Mouse (Mus musculus) erythroblast, embryonic 14.5 days (primary cell): ENCODE data around the gene Ube2r2. TPM values are rescaled to one million over a fixed set of nuclear protein-coding genes. Genes with fewer than 3 reads are reported as not detected.

Experiments used
- H3K27me3 ChIP-seq: 2 replicates; pipeline ENCODE4 v1.6.1; 2012; ENCODE audit warnings: inconsistent platforms; ENCODE audit not compliant: control insufficient read depth
- H3K36me3 ChIP-seq: 2 replicates; pipeline ENCODE4 v1.6.1; 2012; ENCODE audit warnings: mild to moderate bottlenecking, inconsistent platforms; ENCODE audit not compliant: control insufficient read depth
- H3K4me1 ChIP-seq: 2 replicates; pipeline ENCODE4 v1.6.1; 2012; ENCODE audit warnings: inconsistent platforms; ENCODE audit not compliant: control insufficient read depth
- H3K4me3 ChIP-seq: replicated peaks from 2 replicates; pipeline ENCODE3; 2012; ENCODE audit warnings: moderate library complexity, mild to moderate bottlenecking, inconsistent platforms
- H3K9me3 ChIP-seq: 2 replicates; pipeline ENCODE4 v1.6.1; 2012; ENCODE audit warnings: low read length, inconsistent platforms, mixed read lengths; ENCODE audit not compliant: control insufficient read depth
- GATA1 ChIP-seq: IDR thresholded peaks from 2 replicates; pipeline ENCODE4 v1.6.1; 2012; ENCODE audit warnings: low read length, inconsistent platforms, mixed read lengths
- TAL1 ChIP-seq: IDR thresholded peaks from 3 replicates; pipeline ENCODE4 v1.6.1; 2012; ENCODE audit warnings: low read length, inconsistent platforms, mixed read lengths
- polyA plus RNA-seq: library from polyadenylated mRNA; stranded (reverse); fragments of >175 nt; gene quantifications from 2 replicates; pipeline ENCODE4 v1.2.3, GENCODE M21; 2012

Gene Ube2r2
- polyA plus RNA-seq, 1 experiment = 15.9 TPM

GRCm38 (mm10) chr4:41161232-41161631, 25.7 kb downstream of the Ube2r2 start:
- Histone ChIP-seq H3K36me3 (peaks cover 48% of the 10 kb centered on the region), H3K4me3 (no peak overlapping the region), H3K4me1 (peaks cover 73% of the 10 kb centered on the region), H3K27me3 (no peaks in the 10 kb centered on the region), H3K9me3 (no peaks in the 10 kb centered on the region)
- TF ChIP-seq TAL1 = no peak
- TF ChIP-seq GATA1 = no peak

DNA sequence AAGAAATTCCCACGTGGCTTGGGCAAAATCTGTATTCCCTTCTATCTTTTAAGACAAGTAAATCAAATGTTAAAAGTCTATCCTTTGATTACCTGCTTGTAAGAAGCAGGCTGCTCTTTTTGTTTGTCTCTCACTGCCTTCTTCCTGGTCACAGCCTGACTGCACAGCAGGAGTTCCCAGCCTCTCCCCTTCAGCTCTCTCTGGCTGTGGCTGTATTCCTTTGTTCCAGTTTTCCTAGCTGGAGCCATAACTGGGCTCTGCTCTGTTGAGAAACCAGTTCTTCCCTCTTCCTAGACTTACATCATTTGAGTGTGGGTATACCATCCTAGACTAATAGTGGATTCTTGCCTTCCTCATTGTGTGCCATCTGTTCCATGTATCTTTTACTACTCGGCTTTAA, 29.4 kb downstream of the Ube2r2 start:
- H3K4me1 ChIP-seq = peaks cover 56% of the 10 kb centered on the region
- H3K9me3 ChIP-seq = no peaks in the 10 kb centered on the region
- H3K27me3 ChIP-seq = no peaks in the 10 kb centered on the region
- peaks cover 57% of the 10 kb centered on the region for H3K36me3 ChIP-seq
- no peak overlapping the region for H3K4me3 ChIP-seq
- no peak for TF ChIP-seq GATA1

DNA sequence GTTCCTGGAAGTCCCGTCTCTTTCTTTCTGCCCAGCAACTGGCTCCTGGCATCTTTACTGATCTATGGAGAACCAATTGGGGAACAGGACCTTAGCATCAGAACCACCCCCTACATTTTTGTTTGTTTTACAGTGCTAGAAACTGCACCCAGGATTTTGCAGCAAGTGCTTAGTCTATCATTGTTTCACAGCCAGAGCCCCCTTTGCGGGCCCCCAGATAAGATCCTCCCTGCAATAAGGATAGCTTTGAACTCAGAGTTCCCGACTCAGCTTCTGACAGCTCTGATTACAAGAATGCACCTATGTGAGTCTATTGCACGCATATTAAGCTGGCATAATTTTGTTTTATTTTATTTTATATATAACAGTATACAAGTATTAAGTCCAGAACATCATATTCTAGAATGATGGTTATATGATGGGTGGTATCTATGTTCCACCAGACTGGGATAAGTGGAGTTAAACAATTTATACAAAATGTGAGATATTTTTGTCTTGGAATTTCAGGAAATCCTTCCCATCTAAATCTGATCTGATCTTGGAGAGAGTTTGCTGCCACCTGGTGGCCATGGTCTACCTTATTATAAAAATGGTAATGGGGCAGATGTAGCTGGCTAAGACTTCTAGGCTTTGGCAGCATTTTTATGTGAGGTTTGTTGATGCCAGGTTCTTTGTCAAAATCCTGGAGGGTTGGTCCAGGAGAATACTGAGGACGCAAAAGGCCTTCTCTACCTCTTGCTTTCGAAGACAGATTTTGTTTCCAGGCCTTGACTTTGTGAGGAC, 30.3 kb downstream of the Ube2r2 start:
- Histone ChIP-seq H3K4me1 (peaks cover 47% of the 10 kb centered on the region), H3K9me3 (no peaks in the 10 kb centered on the region), H3K4me3 (no peak overlapping the region), H3K27me3 (no peaks in the 10 kb centered on the region), H3K36me3 (peaks cover 60% of the 10 kb centered on the region)
- TF ChIP-seq TAL1 = no peak
- no peak; the same call in 1 of the 2 replicates for TF ChIP-seq GATA1

- Histone ChIP-seq H3K36me3 (peaks cover 74% of the 10 kb centered on the region), H3K27me3 (no peaks in the 10 kb centered on the region), H3K4me3 (no peak overlapping the region), H3K9me3 (no peaks in the 10 kb centered on the region), H3K4me1 (peaks cover 13% of the 10 kb centered on the region)
- TF ChIP-seq GATA1 (no peak), TAL1 (no peak)
Observed at GRCm38 (mm10) chr4:41170970-41171369, 35.4 kb downstream of the Ube2r2 start.

DNA sequence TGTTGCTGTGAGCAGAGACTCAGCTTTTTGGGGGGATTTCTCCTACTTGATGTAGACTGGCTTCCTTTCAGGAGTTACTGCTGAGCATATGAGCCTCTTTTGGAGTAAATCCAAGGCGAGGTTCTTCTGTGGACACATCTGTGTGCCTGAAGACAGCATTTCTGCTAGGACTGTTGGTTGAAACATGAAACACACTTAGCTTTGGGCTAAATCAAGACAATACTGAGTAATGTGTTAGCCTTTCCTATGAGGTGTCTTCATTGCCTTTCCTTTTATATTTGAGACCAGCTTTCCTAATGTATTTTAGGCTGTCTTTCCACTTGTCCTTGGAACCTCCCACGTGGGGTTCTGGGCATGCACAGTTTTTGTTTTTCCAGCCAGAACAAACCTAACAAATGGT, 39.1 kb downstream of the Ube2r2 start:
- H3K27me3 ChIP-seq = no peaks in the 10 kb centered on the region
- H3K9me3 ChIP-seq = no peaks in the 10 kb centered on the region
- no peak overlapping the region for H3K4me3 ChIP-seq
- peaks cover 80% of the 10 kb centered on the region for H3K36me3 ChIP-seq
- TF ChIP-seq GATA1 (no peak), TAL1 (no peak)
- peaks cover 15% of the 10 kb centered on the region for H3K4me1 ChIP-seq

DNA sequence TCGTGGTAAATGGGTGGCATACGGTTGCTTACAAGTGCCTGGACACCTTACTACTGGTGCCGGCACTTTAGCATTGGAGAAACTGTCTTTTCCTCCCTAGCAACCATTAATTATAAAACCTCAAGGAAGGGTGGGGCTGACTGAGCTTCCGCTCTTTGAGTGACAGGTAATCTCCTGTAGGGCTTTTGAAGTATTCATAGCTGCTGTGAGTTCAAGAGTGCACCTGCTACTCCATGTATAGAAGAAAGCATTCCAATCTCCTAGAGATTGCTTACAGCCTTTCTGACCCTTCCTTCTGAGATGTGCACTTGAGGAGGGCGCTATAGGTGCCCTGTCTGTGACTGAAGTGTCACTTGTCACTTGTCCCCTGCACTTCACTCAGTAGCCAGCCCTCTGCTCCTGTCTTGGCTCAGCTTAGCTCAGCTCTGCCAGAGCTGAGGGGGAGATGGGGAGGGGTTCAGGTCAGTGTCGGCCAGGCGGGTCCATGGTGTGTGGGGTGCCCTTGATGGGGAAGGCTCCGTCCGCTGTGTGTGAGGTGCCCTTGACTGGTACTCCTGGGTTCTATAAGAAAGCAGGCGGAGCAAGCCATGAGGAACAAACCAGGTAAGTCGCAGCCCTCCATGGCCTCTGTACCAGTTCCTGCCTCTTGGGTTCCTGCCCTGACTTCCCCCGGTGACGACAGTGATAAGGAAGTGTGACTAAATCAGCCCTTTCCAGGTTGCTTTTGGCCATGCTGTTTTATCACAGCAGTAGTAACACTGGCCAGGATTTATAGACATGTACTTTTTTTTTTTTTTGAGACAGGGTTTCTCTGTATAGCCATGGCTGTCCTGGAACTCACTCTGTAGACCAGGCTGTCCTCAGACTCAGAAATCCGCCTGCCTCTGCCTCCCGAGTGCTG, 44.5 kb downstream of the Ube2r2 start:
- Histone ChIP-seq H3K27me3 (no peaks in the 10 kb centered on the region), H3K36me3 (peaks cover 77% of the 10 kb centered on the region), H3K4me1 (peaks cover 20% of the 10 kb centered on the region), H3K9me3 (no peaks in the 10 kb centered on the region), H3K4me3 (no peak overlapping the region)
- TF ChIP-seq TAL1 (no peak), GATA1 (no peak)

GRCm38 (mm10) chr4:41189809-41190208, 54.3 kb downstream of the Ube2r2 start:
- peaks cover 5% of the 10 kb centered on the region for H3K4me1 ChIP-seq
- H3K27me3 ChIP-seq = no peaks in the 10 kb centered on the region
- peaks cover 95% of the 10 kb centered on the region for H3K36me3 ChIP-seq
- H3K4me3 ChIP-seq = no peak overlapping the region
- H3K9me3 ChIP-seq = peaks cover 2% of the 10 kb centered on the region; the same call in 1 of the 2 replicates
- TF ChIP-seq TAL1 = no peak
- TF ChIP-seq GATA1 = no peak

GRCm38 (mm10) chr4:41192544-41193512, 57.3 kb downstream of the Ube2r2 start:
- H3K36me3 ChIP-seq = peaks cover 99% of the 10 kb centered on the region

More at GRCm38 (mm10) chr4:41192544-41193512, 57.3 kb downstream of the Ube2r2 start:
- TF ChIP-seq TAL1 = no peak
- TF ChIP-seq GATA1 = no peak
- Histone ChIP-seq H3K9me3 (peaks cover 7% of the 10 kb centered on the region), H3K4me3 (no peak overlapping the region), H3K4me1 (peaks cover 5% of the 10 kb centered on the region), H3K27me3 (no peaks in the 10 kb centered on the region)
